Mouse (Mus musculus): ENCODE results near the gene Sec24d. TPM values are rescaled to one million over a fixed set of nuclear protein-coding genes. Genes with fewer than 3 reads are reported as not detected.

Sec24d gene
- polyA plus RNA-seq, 1 experiment from 2014 or later, result 66.1 TPM

GRCm38 (mm10) chr3:123404945-123405344 lies 137.7 kb downstream of the Sec24d start:
- no peak overlapping the region for H3K9ac ChIP-seq (ENCODE audit: low read depth, low read length)
- 64% methylated on average over 3 of the region's 3 CpGs for WGBS (ENCODE audit: insufficient replicate concordance)
- no peak overlapping the region for H3K27ac ChIP-seq (ENCODE audit: low read depth, low read length)
- no peaks in the 10 kb centered on the region for H3K27me3 ChIP-seq (ENCODE audit: control insufficient read depth, insufficient read depth, low read length)
- H3K4me1 ChIP-seq (ENCODE audit: control insufficient read depth, insufficient read depth, low read length), result no peaks in the 10 kb centered on the region
- no peak for ATAC-seq (replicated peaks; ENCODE audit: insufficient number of reproducible peaks, low FRiP score, low TSS enrichment)
- no peaks in the 10 kb centered on the region for H3K36me3 ChIP-seq (ENCODE audit: control insufficient read depth, insufficient read depth, low read length)
- no peak overlapping the region for H3K4me3 ChIP-seq (ENCODE audit: low read depth, low read length)
- no peak overlapping the region for H3K4me2 ChIP-seq
- no peaks in the 10 kb centered on the region for H3K9me3 ChIP-seq (replicated peaks; ENCODE audit: control insufficient read depth, low read length)

- H3K9ac ChIP-seq (ENCODE audit: low read depth, low read length), result no peak overlapping the region
- H3K4me3 ChIP-seq (ENCODE audit: low read depth, low read length), result no peak overlapping the region
- no peaks in the 10 kb centered on the region for H3K9me3 ChIP-seq (replicated peaks; ENCODE audit: control insufficient read depth, low read length)
- 69% methylated on average over 6 of the region's 6 CpGs for WGBS (ENCODE audit: insufficient replicate concordance)
- no peaks in the 10 kb centered on the region for H3K27me3 ChIP-seq (ENCODE audit: control insufficient read depth, insufficient read depth, low read length)
- H3K4me1 ChIP-seq (ENCODE audit: control insufficient read depth, insufficient read depth, low read length), result no peaks in the 10 kb centered on the region
- no peak overlapping the region for H3K27ac ChIP-seq (ENCODE audit: low read depth, low read length)
- no peaks in the 10 kb centered on the region for H3K36me3 ChIP-seq (ENCODE audit: control insufficient read depth, insufficient read depth, low read length)
- no peak for ATAC-seq (replicated peaks; ENCODE audit: insufficient number of reproducible peaks, low FRiP score, low TSS enrichment)
- no peak overlapping the region for H3K4me2 ChIP-seq
Measured at GRCm38 (mm10) chr3:123411821-123412578, 144.7 kb downstream of the Sec24d start.

GRCm38 (mm10) chr3:123413173-123413572 lies 145.9 kb downstream of the Sec24d start:
- H3K36me3 ChIP-seq (ENCODE audit: control insufficient read depth, insufficient read depth, low read length), result no peaks in the 10 kb centered on the region
- WGBS (ENCODE audit: insufficient replicate concordance), result 76% methylated on average over 5 of the region's 5 CpGs
- H3K4me3 ChIP-seq (ENCODE audit: low read depth, low read length), result no peak overlapping the region
- H3K4me1 ChIP-seq (ENCODE audit: control insufficient read depth, insufficient read depth, low read length), result no peaks in the 10 kb centered on the region
- no peaks in the 10 kb centered on the region for H3K27me3 ChIP-seq (ENCODE audit: control insufficient read depth, insufficient read depth, low read length)
- no peak for ATAC-seq (replicated peaks; ENCODE audit: insufficient number of reproducible peaks, low FRiP score, low TSS enrichment)
- no peak overlapping the region for H3K27ac ChIP-seq (ENCODE audit: low read depth, low read length)
- H3K4me2 ChIP-seq, result no peak overlapping the region
- H3K9me3 ChIP-seq (replicated peaks; ENCODE audit: control insufficient read depth, low read length), result no peaks in the 10 kb centered on the region
- H3K9ac ChIP-seq (ENCODE audit: low read depth, low read length), result no peak overlapping the region

Other genes starting within 250 kb of the Sec24d start
- gene Myoz2, start 232.4 kb upstream of the Sec24d start, polyA plus RNA-seq (2014; fragmentation: Nextera tagmentation; extraction: Ambion mirVana), result 100 and 111 TPM in 2 replicates
- gene Synpo2, start 31.3 kb upstream of the Sec24d start, polyA plus RNA-seq (2014; fragmentation: Nextera tagmentation; extraction: Ambion mirVana), result 21.8 and 25.6 TPM in 2 replicates
- gene Mettl14, start 118.7 kb downstream of the Sec24d start, polyA plus RNA-seq (2014; fragmentation: Nextera tagmentation; extraction: Ambion mirVana), result 17.9 and 22.4 TPM in 2 replicates
- 0.89 and 1.5 TPM in 2 replicates for gene Prss12, start 179.5 kb downstream of the Sec24d start, polyA plus RNA-seq (2014; fragmentation: Nextera tagmentation; extraction: Ambion mirVana)